Mouse (Mus musculus) stomach, embryonic 15.5 days (tissue): ENCODE measurements around the gene Ubiad1. TPM values are rescaled to one million over a fixed set of nuclear protein-coding genes. Genes with fewer than 3 reads are reported as not detected.

Source experiments
- ATAC-seq: fragments of 200-750 bp; cut with Nextera tagmentation; 2 replicates; pipeline ENCODE4 v1.8.0; 2017; ENCODE audit warnings: low read depth, moderate number of reproducible peaks, moderate TSS enrichment; ENCODE audit not compliant: insufficient read depth, low FRiP score
- H3K27ac ChIP-seq: fragments of 300-500 bp; sonication (generic); 2 replicates; pipeline ENCODE4 v1.5.1; 2015; ENCODE audit warnings: mild to moderate bottlenecking, inconsistent platforms
- H3K27me3 ChIP-seq: fragments of 300-500 bp; sonication (generic); replicated peaks from 2 replicates; pipeline ENCODE4 v1.6.1; 2015; ENCODE audit warnings: inconsistent platforms
- H3K36me3 ChIP-seq: fragments of 300-500 bp; sonication (generic); 2 replicates; pipeline ENCODE4 v1.6.1; 2015; ENCODE audit warnings: inconsistent platforms
- H3K4me1 ChIP-seq: fragments of 300-500 bp; sonication (generic); 2 replicates; pipeline ENCODE4 v1.6.1; 2015; ENCODE audit warnings: inconsistent platforms
- H3K4me2 ChIP-seq: fragments of 300-500 bp; sonication (generic); 2 replicates; pipeline ENCODE4 v1.6.1; 2015; ENCODE audit warnings: mild to moderate bottlenecking, inconsistent platforms
- H3K4me3 ChIP-seq: fragments of 300-500 bp; sonication (generic); replicated peaks from 2 replicates; pipeline ENCODE4 v1.5.1; 2015; ENCODE audit warnings: inconsistent platforms
- H3K9ac ChIP-seq: fragments of 300-500 bp; sonication (generic); 2 replicates; pipeline ENCODE4 v1.6.1; 2015; ENCODE audit warnings: inconsistent platforms
- H3K9me3 ChIP-seq: fragments of 300-500 bp; sonication (generic); 2 replicates; pipeline ENCODE4 v1.6.1; 2016; ENCODE audit warnings: inconsistent platforms
- WGBS: fragments of 180-500 bp; shearing (Covaris S2); methylation state at CpG from one replicate; pipeline ENCODE4 v1.1.7; 2015; 5-methylcytosine and 5-hydroxymethylcytosine counted together
- polyA plus RNA-seq: library from polyadenylated mRNA; unstranded; fragments of >200 nt; fragmentation: Nextera tagmentation; extraction: Ambion mirVana; gene quantifications from 2 replicates; pipeline ENCODE4 v1.2.1, GENCODE M21; 2015

The Ubiad1 gene
- polyA plus RNA-seq, 1 experiment from 2014 or later: 20.5 TPM

GRCm38 (mm10) chr4:148468396-148468795, 23.8 kb upstream of the Ubiad1 start:
- ATAC-seq: no peak
- H3K36me3 ChIP-seq: peaks cover 81% of the 10 kb centered on the region
- no peak overlapping the region for H3K4me3 ChIP-seq
- H3K27me3 ChIP-seq: no peaks in the 10 kb centered on the region
- H3K9me3 ChIP-seq: no peaks in the 10 kb centered on the region
- 89% methylated on average over 10 of the region's 10 CpGs for WGBS
- no peaks in the 10 kb centered on the region for H3K4me1 ChIP-seq
- no peak overlapping the region for H3K9ac ChIP-seq
- H3K4me2 ChIP-seq: no peak overlapping the region
- H3K27ac ChIP-seq: no peak overlapping the region

- Histone ChIP-seq H3K9ac (no peak overlapping the region), H3K4me1 (no peaks in the 10 kb centered on the region), H3K36me3 (peaks cover 73% of the 10 kb centered on the region), H3K27ac (no peak overlapping the region), H3K4me3 (no peak overlapping the region), H3K9me3 (no peaks in the 10 kb centered on the region), H3K4me2 (no peak overlapping the region), H3K27me3 (no peaks in the 10 kb centered on the region)
- WGBS: 90% methylated on average over 5 of the region's 5 CpGs
- ATAC-seq: no peak
These were observed 22.0 kb upstream of the Ubiad1 start for GRCm38 (mm10) chr4:148466511-148467079.

GRCm38 (mm10) chr4:148464869-148465268, 20.3 kb upstream of the Ubiad1 start:
- H3K27me3 ChIP-seq: no peaks in the 10 kb centered on the region
- no peaks in the 10 kb centered on the region for H3K4me1 ChIP-seq
- no peak overlapping the region for H3K27ac ChIP-seq
- no peak for ATAC-seq
- WGBS: 93% methylated on average over 12 of the region's 12 CpGs
- H3K9me3 ChIP-seq: no peaks in the 10 kb centered on the region
- no peak overlapping the region for H3K9ac ChIP-seq
- no peak overlapping the region for H3K4me3 ChIP-seq
- peaks cover 66% of the 10 kb centered on the region for H3K36me3 ChIP-seq
- H3K4me2 ChIP-seq: no peak overlapping the region

- no peak overlapping the region for H3K9ac ChIP-seq
- WGBS: 86% methylated on average over 12 of the region's 12 CpGs
- no peaks in the 10 kb centered on the region for H3K4me1 ChIP-seq
- no peak overlapping the region for H3K4me2 ChIP-seq
- H3K9me3 ChIP-seq: no peaks in the 10 kb centered on the region
- H3K27ac ChIP-seq: no peak overlapping the region
- no peak overlapping the region for H3K4me3 ChIP-seq
- H3K27me3 ChIP-seq: no peaks in the 10 kb centered on the region
- peaks cover 66% of the 10 kb centered on the region for H3K36me3 ChIP-seq
- ATAC-seq: no peak
These were observed 19.7 kb upstream of the Ubiad1 start for GRCm38 (mm10) chr4:148464301-148464700.

- H3K27ac ChIP-seq: no peak overlapping the region
- no peaks in the 10 kb centered on the region for H3K9me3 ChIP-seq
- WGBS: 68% methylated on average over 14 of the region's 14 CpGs
- no peaks in the 10 kb centered on the region for H3K4me1 ChIP-seq
- no peak overlapping the region for H3K4me3 ChIP-seq
- H3K9ac ChIP-seq: no peak overlapping the region
- peaks cover 67% of the 10 kb centered on the region for H3K36me3 ChIP-seq
- no peak overlapping the region for H3K4me2 ChIP-seq
- no peaks in the 10 kb centered on the region for H3K27me3 ChIP-seq
- ATAC-seq: peak; percentile 50; the same call in 1 of the 2 replicates
These were observed 18.8 kb upstream of the Ubiad1 start for GRCm38 (mm10) chr4:148463208-148463960.

GRCm38 (mm10) chr4:148462717-148463116, 18.1 kb upstream of the Ubiad1 start:
- Histone ChIP-seq H3K9ac (no peak overlapping the region), H3K4me3 (no peak overlapping the region), H3K27me3 (no peaks in the 10 kb centered on the region), H3K36me3 (peaks cover 68% of the 10 kb centered on the region), H3K27ac (no peak overlapping the region), H3K4me2 (no peak overlapping the region), H3K9me3 (no peaks in the 10 kb centered on the region), H3K4me1 (no peaks in the 10 kb centered on the region)
- 94% methylated on average over 13 of the region's 13 CpGs for WGBS
- no peak for ATAC-seq

- H3K27me3 ChIP-seq: no peaks in the 10 kb centered on the region
- WGBS: 81% methylated on average over 4 of the region's 4 CpGs
- no peak overlapping the region for H3K9ac ChIP-seq
- no peaks in the 10 kb centered on the region for H3K9me3 ChIP-seq
- no peaks in the 10 kb centered on the region for H3K4me1 ChIP-seq
- H3K27ac ChIP-seq: no peak overlapping the region
- H3K36me3 ChIP-seq: peaks cover 72% of the 10 kb centered on the region
- H3K4me2 ChIP-seq: no peak overlapping the region
- H3K4me3 ChIP-seq: no peak overlapping the region
- ATAC-seq: no peak
These were observed 17.2 kb upstream of the Ubiad1 start for GRCm38 (mm10) chr4:148461772-148462171.

GRCm38 (mm10) chr4:148460656-148461284, 16.2 kb upstream of the Ubiad1 start:
- ATAC-seq: no peak
- no peaks in the 10 kb centered on the region for H3K9me3 ChIP-seq
- H3K9ac ChIP-seq: no peak overlapping the region
- H3K4me2 ChIP-seq: no peak overlapping the region
- WGBS: 88% methylated on average over 12 of the region's 12 CpGs
- H3K4me3 ChIP-seq: no peak overlapping the region
- peaks cover 74% of the 10 kb centered on the region for H3K36me3 ChIP-seq
- no peak overlapping the region for H3K27ac ChIP-seq
- H3K27me3 ChIP-seq: no peaks in the 10 kb centered on the region
- H3K4me1 ChIP-seq: no peaks in the 10 kb centered on the region

- no peak for ATAC-seq
These were observed 11.0 kb upstream of the Ubiad1 start for GRCm38 (mm10) chr4:148455477-148456025.

GRCm38 (mm10) chr4:148453707-148454106, 9.1 kb upstream of the Ubiad1 start:
- H3K4me2 ChIP-seq: no peak overlapping the region
- ATAC-seq: no peak
- peaks cover 8% of the 10 kb centered on the region for H3K4me1 ChIP-seq
- no peak overlapping the region for H3K4me3 ChIP-seq
- H3K9me3 ChIP-seq: no peaks in the 10 kb centered on the region
- peaks cover 53% of the 10 kb centered on the region for H3K36me3 ChIP-seq
- no peak overlapping the region for H3K27ac ChIP-seq
- H3K27me3 ChIP-seq: no peaks in the 10 kb centered on the region
- no peak overlapping the region for H3K9ac ChIP-seq
- 87% methylated on average over 11 of the region's 11 CpGs for WGBS

More at GRCm38 (mm10) chr4:148455477-148456025, 11.0 kb upstream of the Ubiad1 start:
- Histone ChIP-seq H3K4me2 (no peak overlapping the region), H3K9ac (no peak overlapping the region), H3K36me3 (peaks cover 67% of the 10 kb centered on the region), H3K4me3 (no peak overlapping the region), H3K27me3 (no peaks in the 10 kb centered on the region), H3K4me1 (no peaks in the 10 kb centered on the region), H3K9me3 (no peaks in the 10 kb centered on the region), H3K27ac (no peak overlapping the region)
- 90% methylated on average over 5 of the region's 5 CpGs for whole genome bisulfite sequencing

- H3K4me2 ChIP-seq: peak overlapping the region; percentile 76
- peak overlapping the region; percentile 61 for H3K27ac ChIP-seq
- under 1% methylated on average over 15 of the region's 15 CpGs for WGBS
- H3K27me3 ChIP-seq: no peaks in the 10 kb centered on the region
- no peak for ATAC-seq
- peaks cover 13% of the 10 kb centered on the region for H3K36me3 ChIP-seq
- peak overlapping the region; percentile 99 for H3K4me3 ChIP-seq
- no peaks in the 10 kb centered on the region for H3K9me3 ChIP-seq
- H3K4me1 ChIP-seq: peaks cover 15% of the 10 kb centered on the region
- H3K9ac ChIP-seq: peak overlapping the region; percentile 81
These were observed 4.3 kb upstream of the Ubiad1 start for GRCm38 (mm10) chr4:148448853-148449245.
